Mouse (Mus musculus) embryo, embryonic 9.5 days (tissue): ENCODE results near the gene Clec14a.
"Not testable (repeated sequence)": the region's sequence is repeated elsewhere in the genome, so short reads cannot be mapped to it uniquely, and the experiment has no call there.

Experiments
- DNase-seq: peaks from one replicate; pipeline ENCODE4 v3.0.0-alpha.2; 2017; ENCODE audit errors: extremely low spot score

Clec14a gene

GRCm38 (mm10) chr12:58268563-58269501 is at the start of gene Clec14a:
TSS of gene Clec14a (minus strand) at chr12:58269290.
- DNase-seq = peak; percentile 59

DNA sequence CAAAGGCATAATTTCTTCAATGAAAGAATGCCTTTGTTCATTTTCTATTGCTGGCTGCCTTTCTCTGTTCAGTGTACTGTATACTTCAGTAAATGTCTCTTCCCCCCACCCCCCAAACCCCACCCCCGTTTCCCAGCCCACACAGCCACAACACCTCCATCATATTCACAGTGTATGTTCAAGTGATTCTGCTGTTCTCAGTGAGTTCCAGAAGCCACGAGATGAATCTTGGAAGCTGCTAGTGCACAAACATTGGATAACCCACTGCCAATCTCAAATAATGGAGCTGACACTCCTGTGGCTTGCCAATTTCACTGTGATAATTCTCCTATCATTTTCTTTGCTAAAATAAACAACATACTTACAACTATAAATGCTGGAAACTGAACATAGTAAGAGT is 38.7 kb upstream of the Clec14a start:
- no peak for DNase-seq

GRCm38 (mm10) chr12:58306402-58306801 is 37.3 kb upstream of the Clec14a start:
- DNase-seq = not testable (repeated sequence)

GRCm38 (mm10) chr12:58305567-58305966 is 36.5 kb upstream of the Clec14a start:
- DNase-seq = no peak

DNA sequence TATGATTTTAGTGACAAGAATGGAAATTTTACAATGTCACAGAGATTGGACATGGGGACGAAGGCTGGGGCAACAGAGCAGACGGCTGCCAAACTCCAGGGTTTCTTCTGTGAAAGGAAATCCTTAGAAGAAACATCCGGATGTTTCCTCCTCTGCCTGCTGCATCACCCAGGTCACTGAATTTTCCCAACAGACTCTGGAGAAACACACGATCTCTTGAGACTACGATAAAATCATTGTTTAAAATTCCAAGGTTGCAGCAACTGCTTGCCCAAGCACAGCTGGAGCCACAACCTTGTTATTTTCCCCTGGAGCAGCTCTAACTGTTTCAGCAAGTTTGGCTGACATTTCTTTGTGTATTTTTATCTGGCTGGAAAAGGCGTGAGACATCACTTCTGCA is 27.9 kb upstream of the Clec14a start:
- no peak for DNase-seq

GRCm38 (mm10) chr12:58285912-58286311 is 16.8 kb upstream of the Clec14a start:
- DNase-seq = no peak

GRCm38 (mm10) chr12:58270520-58270919 is 1.4 kb upstream of the Clec14a start:
- DNase-seq = no peak

DNA sequence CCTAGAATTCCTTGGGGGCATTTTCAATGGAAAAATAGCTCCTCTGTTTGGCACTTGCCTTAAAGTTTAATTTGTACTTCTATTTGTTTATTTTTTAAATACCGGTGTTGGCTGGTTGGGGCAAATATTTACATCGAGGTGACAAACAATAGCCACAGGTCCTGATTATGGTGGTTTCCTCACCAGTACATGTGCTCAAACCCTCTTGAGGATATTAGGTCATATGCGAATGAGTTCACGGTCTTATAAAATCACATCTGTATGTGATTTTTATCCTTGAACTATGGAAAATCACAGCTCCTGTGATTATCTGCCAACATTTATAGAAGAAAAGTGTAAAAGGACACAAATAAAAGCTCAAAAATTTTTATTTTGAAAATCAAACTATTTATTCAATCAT is 415 bp upstream of the Clec14a start:
- no peak for DNase-seq

DNA sequence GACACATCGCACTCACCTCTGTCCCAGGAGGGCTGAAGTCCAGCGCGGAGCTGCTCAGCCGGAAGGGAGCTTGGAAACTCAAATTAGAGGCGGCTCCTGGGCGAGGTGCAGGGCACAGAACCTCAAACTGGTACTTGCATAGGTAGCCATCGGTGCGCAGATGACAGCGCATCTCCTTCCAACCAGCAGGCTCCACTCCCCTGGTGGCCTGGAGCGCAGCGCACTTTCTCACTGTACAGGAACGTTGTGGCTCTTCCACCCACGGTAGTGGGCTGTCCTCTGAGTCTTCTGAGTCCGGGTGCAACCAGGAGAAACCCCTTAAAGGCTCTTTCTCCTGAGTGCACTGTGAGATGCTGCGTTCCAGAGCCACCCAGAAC is 916 bp downstream of the Clec14a start:
- no peak for DNase-seq

- DNase-seq = no peak
Measured at GRCm38 (mm10) chr12:58267779-58268178, 1.3 kb downstream of the Clec14a start.

DNA sequence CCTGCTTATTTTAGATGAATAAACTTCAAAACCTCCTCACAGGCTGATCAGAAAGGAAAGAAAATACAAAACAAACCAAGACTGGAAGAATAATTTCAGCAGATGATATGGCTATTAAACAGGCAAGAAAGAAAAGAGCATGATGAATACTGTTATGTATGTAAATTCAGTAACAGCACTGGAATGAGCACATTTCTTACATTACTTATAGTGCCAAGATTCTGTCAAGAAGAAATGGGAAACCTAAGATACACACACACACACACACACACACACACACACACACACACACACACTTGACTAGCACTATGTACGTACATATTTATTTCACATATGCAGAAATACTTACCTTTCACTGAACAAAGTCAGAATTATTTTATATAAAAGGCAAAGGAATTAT is 17.2 kb downstream of the Clec14a start:
- DNase-seq = no peak

GRCm38 (mm10) chr12:58232489-58232888 is 36.6 kb downstream of the Clec14a start:
- no peak for DNase-seq

DNA sequence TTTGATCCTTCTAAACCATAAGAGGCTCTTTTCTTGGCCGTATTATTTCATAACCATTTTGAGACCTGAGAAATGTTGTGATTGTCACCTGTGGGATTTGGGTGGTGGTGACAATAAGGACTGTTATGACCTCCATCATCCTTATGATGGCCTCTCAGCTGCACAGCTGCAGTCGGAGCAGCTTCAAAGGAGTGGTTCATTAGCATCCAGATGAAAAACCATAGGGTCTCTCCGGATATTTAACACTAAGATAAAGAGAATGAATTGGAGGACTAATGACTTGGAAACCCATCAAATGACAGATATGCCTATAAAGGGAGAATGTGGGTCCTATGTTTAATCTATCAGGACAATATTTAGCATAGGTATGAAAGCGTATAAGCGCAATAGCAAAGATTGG is 43.4 kb downstream of the Clec14a start:
- DNase-seq = no peak

DNA sequence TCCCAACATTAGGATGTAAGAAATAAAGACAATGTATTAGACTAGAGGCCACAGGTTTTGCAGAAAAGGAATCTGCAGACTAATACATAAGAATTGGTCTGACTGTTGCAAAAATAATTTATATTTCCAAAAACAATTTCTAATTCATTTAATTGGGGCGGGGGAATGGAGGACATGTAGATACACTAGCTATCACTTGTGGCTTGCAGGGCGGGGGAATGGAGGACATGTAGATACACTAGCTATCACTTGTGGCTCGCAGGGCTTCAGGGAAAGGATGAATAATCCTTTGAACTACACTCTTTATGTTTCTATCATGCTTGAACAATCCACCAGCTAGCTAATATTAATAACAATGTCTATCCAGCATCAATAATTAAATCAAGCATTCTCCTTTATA is 50.0 kb downstream of the Clec14a start:
- DNase-seq = no peak

DNA sequence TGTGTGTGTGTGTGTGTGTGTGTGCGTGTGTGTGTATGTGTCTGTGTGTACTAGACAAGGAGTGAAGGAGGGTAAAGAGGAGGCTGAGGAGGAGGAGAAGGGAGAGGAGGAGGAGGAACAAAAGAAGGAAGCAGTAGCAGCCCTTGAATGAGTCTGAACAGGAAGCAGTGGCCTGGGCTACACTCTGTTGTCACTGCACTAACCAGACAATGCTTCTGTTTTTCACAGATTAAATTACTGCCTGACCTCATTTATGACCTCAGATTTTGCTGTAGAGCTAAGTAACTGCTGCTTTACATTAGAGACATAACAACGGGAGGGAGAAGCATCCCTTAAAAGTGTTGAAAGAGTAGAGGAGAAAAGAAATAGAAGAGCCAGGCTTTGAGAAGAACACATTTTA is 52.9 kb downstream of the Clec14a start:
- no peak for DNase-seq
